Mouse (Mus musculus) limb, embryonic 14.5 days (tissue): ENCODE results near the gene Gnaq. TPM values are rescaled to one million over a fixed set of nuclear protein-coding genes. Genes with fewer than 3 reads are reported as not detected.

Source experiments
- ATAC-seq: fragments of 200-750 bp; cut with Nextera tagmentation; 2 replicates; pipeline ENCODE4 v1.8.0; 2017; ENCODE audit warnings: low read depth, moderate number of reproducible peaks, moderate TSS enrichment; ENCODE audit not compliant: low FRiP score
- DNase-seq: peaks from one replicate; pipeline ENCODE4 v3.0.0-alpha.2; 2015; ENCODE audit warnings: low spot score
- H3K27ac ChIP-seq: fragments of 300-500 bp; sonication (generic); replicated peaks from 2 replicates; pipeline ENCODE4 v1.5.1; 2014; ENCODE audit warnings: low read depth, mild to moderate bottlenecking, low read length, moderate library complexity, mixed read lengths
- H3K27me3 ChIP-seq: fragments of 300-500 bp; sonication (generic); 2 replicates; pipeline ENCODE4 v1.6.1; 2014; ENCODE audit warnings: low read length, mixed read lengths; ENCODE audit not compliant: control insufficient read depth, insufficient read depth
- H3K36me3 ChIP-seq: fragments of 300-500 bp; sonication (generic); 2 replicates; pipeline ENCODE4 v1.6.1; 2014; ENCODE audit warnings: mild to moderate bottlenecking, low read length, moderate library complexity, mixed read lengths; ENCODE audit not compliant: control insufficient read depth, insufficient read depth
- H3K4me1 ChIP-seq: fragments of 300-500 bp; sonication (generic); 2 replicates; pipeline ENCODE4 v1.6.1; 2014; ENCODE audit warnings: antibody characterized with exemption, low read length, mixed read lengths; ENCODE audit not compliant: control insufficient read depth, insufficient read depth
- H3K4me2 ChIP-seq: fragments of 300-500 bp; sonication (generic); replicated peaks from 2 replicates; pipeline ENCODE4 v1.6.1; 2014; ENCODE audit warnings: low read depth, mild to moderate bottlenecking, low read length, moderate library complexity; ENCODE audit not compliant: severe bottlenecking
- H3K4me3 ChIP-seq: fragments of 300-500 bp; sonication (generic); replicated peaks from 2 replicates; pipeline ENCODE4 v1.5.1; 2014; ENCODE audit warnings: low read length
- H3K9ac ChIP-seq: fragments of 300-500 bp; sonication (generic); 2 replicates; pipeline ENCODE4 v1.6.1; 2014; ENCODE audit warnings: mild to moderate bottlenecking, low read depth, low read length, moderate library complexity; ENCODE audit not compliant: severe bottlenecking
- H3K9me3 ChIP-seq: fragments of 300-500 bp; sonication (generic); 2 replicates; pipeline ENCODE4 v1.6.1; 2016; ENCODE audit warnings: low read length; ENCODE audit not compliant: control insufficient read depth
- POLR2A ChIP-seq: fragments of 200-500 bp; IDR thresholded peaks from 2 replicates; pipeline ENCODE4 v1.8.0; 2012; ENCODE audit warnings: inconsistent platforms, mild to moderate bottlenecking, moderate library complexity, borderline replicate concordance; ENCODE audit not compliant: insufficient read depth, insufficient read length; ENCODE audit errors: extremely low read depth
- WGBS: fragments of 180-500 bp; shearing (Covaris S2); extraction: QIAGEN DNeasy Blood & Tissue Kit; methylation state at CpG from one replicate; pipeline ENCODE4 v1.1.7; 2014; 5-methylcytosine and 5-hydroxymethylcytosine counted together
- polyA plus RNA-seq, 2 experiments: library from polyadenylated mRNA; depleted of rRNA in 1 of 2; stranded (reverse) in 1 of 2; unstranded in 1 of 2; fragments of >200 nt; fragmentation: Nextera tagmentation in 1 of 2; extraction: Ambion mirVana in 1 of 2; gene quantifications; 2 replicates each; pipeline versions ENCODE4 v1.2.1 to v1.2.3; 2012 to 2014

Gnaq gene
- polyA plus RNA-seq, 2 experiments, result 16.6 to 23.4 TPM

DNA sequence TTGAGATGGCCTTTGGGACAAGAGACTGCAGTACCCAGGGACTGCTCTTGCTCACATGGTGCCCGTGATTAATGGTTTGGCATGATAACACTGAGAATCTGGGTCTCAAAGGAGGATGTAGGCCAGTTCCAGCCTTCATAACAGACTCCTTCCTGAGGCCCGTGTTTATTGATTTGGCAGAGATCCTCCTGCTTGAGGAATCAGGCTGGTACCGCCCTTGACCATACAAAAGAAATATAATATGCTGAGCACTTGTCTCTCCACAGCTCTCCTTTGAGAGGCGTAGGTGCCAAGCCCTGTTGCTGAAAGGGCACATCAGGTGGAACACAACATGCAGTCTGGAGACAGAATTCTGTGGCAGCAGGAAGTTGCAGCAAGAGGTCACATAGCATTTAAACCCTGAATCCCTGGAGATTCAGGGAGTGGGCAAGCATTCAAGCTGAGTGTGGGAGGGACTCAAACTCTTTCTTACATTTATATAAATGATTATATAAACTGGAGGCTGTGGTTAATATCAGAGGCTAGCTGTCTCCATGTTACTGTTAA lies 36.1 kb downstream of the Gnaq start:
- Histone ChIP-seq H3K4me2 (no peak overlapping the region), H3K27ac (peak overlapping the region; percentile 44), H3K27me3 (no peaks in the 10 kb centered on the region), H3K4me3 (no peak overlapping the region), H3K9me3 (no peaks in the 10 kb centered on the region), H3K36me3 (no peaks in the 10 kb centered on the region), H3K9ac (no peak overlapping the region), H3K4me1 (peaks cover 25% of the 10 kb centered on the region)
- WGBS, result 49% methylated on average over 4 of the region's 4 CpGs
- DNase-seq, result no peak
- TF ChIP-seq POLR2A, result no peak
- no peak for ATAC-seq

DNA sequence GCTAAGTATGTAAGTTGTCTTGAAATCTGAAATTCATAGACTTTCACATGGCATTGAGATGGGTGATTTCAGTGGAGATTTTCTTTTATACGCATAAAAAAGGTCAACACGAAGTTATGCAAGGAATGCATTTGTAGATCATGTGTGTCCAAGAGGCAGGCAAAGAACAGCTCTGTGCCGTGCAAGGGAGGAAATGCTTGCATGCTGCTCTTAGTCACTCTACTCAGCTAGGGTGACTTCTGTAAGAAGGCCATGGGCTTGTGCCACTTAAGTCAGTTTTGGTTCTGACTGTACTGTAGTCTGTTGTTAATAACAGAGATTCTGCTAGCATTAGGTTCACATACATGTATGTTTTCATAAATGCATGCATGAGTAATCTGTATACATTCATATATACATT lies 38.1 kb downstream of the Gnaq start:
- Histone ChIP-seq H3K27ac (no peak overlapping the region), H3K27me3 (no peaks in the 10 kb centered on the region), H3K4me2 (no peak overlapping the region), H3K36me3 (no peaks in the 10 kb centered on the region), H3K4me1 (peaks cover 26% of the 10 kb centered on the region), H3K9me3 (no peaks in the 10 kb centered on the region), H3K4me3 (no peak overlapping the region), H3K9ac (no peak overlapping the region)
- TF ChIP-seq POLR2A, result no peak
- 44% methylated on average over 3 of the region's 3 CpGs for WGBS
- ATAC-seq (no peak), DNase-seq (no peak)

DNA sequence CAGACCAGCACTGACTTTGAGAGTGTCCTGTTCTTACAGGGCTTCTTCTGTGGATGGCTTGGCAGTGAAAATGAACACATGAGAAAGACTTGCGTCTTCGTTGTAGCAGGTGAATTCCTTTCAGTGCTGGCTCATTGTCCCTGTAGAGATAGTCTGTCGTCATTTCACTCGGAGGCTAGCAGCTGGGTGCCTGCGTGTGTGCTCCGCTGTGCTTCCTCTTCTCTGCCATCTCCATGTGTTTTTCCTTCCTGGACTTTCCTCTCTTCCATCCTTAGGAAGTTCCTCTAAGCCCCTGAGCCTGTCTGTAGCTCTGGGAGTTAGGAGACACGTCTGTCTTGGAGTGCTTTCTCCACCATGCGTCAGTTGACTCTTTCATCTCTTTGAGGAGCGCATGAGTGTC lies 41.1 kb downstream of the Gnaq start:
- TF ChIP-seq POLR2A, result no peak
- Histone ChIP-seq H3K27ac (no peak overlapping the region), H3K4me1 (peaks cover 29% of the 10 kb centered on the region), H3K9me3 (no peaks in the 10 kb centered on the region), H3K27me3 (no peaks in the 10 kb centered on the region), H3K9ac (no peak overlapping the region), H3K36me3 (no peaks in the 10 kb centered on the region), H3K4me3 (no peak overlapping the region), H3K4me2 (no peak overlapping the region)
- ATAC-seq (no peak), DNase-seq (no peak)
- 66% methylated on average over 9 of the region's 9 CpGs for WGBS

DNA sequence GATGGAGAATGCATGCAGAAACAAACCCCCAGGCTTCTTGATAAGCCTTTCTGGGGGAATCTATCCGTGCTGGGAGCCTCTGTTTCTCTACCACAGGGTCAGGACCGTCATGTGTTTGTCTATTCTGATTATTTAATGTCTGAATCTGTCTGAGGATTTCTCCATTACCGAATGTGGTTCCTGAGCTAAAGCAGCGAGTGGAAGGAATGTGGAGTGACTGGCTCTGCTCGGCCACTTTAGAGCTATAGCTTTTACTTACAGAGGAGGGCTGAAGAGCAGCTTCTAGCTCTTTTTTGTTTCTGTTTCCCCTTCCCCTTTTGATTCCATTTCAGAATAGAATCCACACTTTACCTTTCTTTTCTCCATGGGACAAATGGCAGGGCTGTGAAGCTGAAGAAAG lies 43.8 kb downstream of the Gnaq start:
- DNase-seq, result no peak

DNA sequence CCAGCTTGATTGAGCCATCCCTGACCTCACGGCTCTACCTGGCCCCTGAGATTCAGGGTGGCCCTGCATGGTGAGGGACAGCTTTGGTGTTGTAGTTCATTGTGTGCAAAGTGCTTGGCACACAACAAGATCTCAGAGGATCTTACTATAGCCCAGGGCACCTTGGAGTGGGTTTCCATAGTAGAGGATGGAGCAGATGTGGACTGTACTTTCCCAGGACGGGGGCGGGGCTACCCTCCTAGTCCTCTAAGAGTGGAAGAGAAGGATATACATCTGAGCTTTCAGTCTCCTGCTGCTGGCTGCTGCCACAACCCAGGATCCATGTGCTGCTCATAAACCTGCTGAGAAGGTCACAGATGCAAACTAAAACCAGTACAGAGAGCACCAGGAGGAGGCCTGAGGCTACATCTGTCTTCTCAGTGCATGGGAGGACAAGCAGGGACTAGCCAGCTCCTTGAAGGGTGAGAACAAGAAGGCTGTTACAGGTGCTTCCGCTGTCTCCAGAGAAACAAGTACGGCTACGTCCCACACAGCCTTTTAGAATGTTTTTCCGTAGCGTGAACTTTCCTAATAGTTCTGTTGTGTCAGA lies 44.6 kb downstream of the Gnaq start:
- WGBS, result 63% methylated on average over 8 of the region's 8 CpGs
- Histone ChIP-seq H3K9me3 (no peaks in the 10 kb centered on the region), H3K27me3 (no peaks in the 10 kb centered on the region), H3K4me1 (peaks cover 24% of the 10 kb centered on the region), H3K36me3 (no peaks in the 10 kb centered on the region), H3K4me3 (no peak overlapping the region), H3K9ac (no peak overlapping the region), H3K27ac (no peak overlapping the region), H3K4me2 (no peak overlapping the region)
- ATAC-seq, result no peak; the same call in 1 of the 2 replicates
- TF ChIP-seq POLR2A, result no peak
- no peak for DNase-seq

More for the DNA sequence above, 43.8 kb downstream of the Gnaq start:
- Histone ChIP-seq H3K9me3 (no peaks in the 10 kb centered on the region), H3K4me3 (no peak overlapping the region), H3K9ac (no peak overlapping the region), H3K27me3 (no peaks in the 10 kb centered on the region), H3K27ac (no peak overlapping the region), H3K4me2 (no peak overlapping the region), H3K4me1 (peaks cover 24% of the 10 kb centered on the region), H3K36me3 (no peaks in the 10 kb centered on the region)
- TF ChIP-seq POLR2A, result no peak
- ATAC-seq, result no peak
- 51% methylated on average over 5 of the region's 5 CpGs for WGBS

DNA sequence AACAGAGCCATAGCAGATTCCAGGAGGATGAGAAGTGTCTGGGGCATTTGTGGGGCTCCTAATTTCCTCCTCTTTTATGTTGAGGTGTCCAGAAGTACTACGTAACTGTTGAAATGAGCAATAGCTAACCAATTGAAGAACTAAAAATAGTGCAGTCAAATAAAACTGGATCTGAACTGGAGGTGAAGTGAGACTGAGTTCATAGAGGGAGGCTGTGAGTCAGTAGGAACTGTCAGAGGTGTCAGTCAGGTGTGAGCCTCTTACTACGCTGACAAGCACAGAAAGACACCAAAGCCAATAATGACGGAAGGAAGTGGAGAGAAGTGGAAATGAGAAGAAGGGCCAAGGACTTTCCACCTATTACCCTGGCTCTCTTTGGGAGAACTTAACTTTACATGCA lies 48.6 kb downstream of the Gnaq start:
- no peak for DNase-seq

More for the DNA sequence above, 48.6 kb downstream of the Gnaq start:
- Histone ChIP-seq H3K4me3 (no peak overlapping the region), H3K27ac (no peak overlapping the region; the same call in 1 of the 2 replicates), H3K9me3 (no peaks in the 10 kb centered on the region), H3K4me2 (no peak overlapping the region), H3K4me1 (peaks cover 15% of the 10 kb centered on the region), H3K9ac (no peak overlapping the region), H3K27me3 (no peaks in the 10 kb centered on the region), H3K36me3 (no peaks in the 10 kb centered on the region)
- no peak for ATAC-seq
- no peak for TF ChIP-seq POLR2A
- WGBS, result 78% methylated on average over 3 of the region's 3 CpGs
